Mouse (Mus musculus): Measurements from ENCODE around the gene Krtap1-5. TPM values are rescaled to one million over a fixed set of nuclear protein-coding genes. Genes with fewer than 3 reads are reported as not detected.
"Not testable (repeated sequence)": the region's sequence is repeated elsewhere in the genome, so short reads cannot be mapped to it uniquely, and the experiment has no call there.

Krtap1-5 gene
- not detected for total RNA-seq (2021)

GRCm38 (mm10) chr11:99580636-99581035 lies at the start of gene Krtap1-5:
Gene Krtap1-5 (minus strand): TSS chr11:99581016.
- no peak for DNase-seq (ENCODE audit: extremely low spot score in 1 of 2, low spot score in 1 of 2)

- no peak for DNase-seq (ENCODE audit: extremely low spot score in 1 of 2, low spot score in 1 of 2)
Measured at GRCm38 (mm10) chr11:99628138-99628537, 47.3 kb upstream of the Krtap1-5 start, which contains the start of gene Krtap4-1. Gene Krtap4-1 (minus strand): TSS chr11:99628238.

- DNase-seq (ENCODE audit: extremely low spot score in 1 of 2, low spot score in 1 of 2), result no peak
Measured at GRCm38 (mm10) chr11:99620335-99620734, 39.5 kb upstream of the Krtap1-5 start, which contains the start of gene Gm11562. Gene Gm11562 (minus strand): TSS chr11:99620435.

DNA sequence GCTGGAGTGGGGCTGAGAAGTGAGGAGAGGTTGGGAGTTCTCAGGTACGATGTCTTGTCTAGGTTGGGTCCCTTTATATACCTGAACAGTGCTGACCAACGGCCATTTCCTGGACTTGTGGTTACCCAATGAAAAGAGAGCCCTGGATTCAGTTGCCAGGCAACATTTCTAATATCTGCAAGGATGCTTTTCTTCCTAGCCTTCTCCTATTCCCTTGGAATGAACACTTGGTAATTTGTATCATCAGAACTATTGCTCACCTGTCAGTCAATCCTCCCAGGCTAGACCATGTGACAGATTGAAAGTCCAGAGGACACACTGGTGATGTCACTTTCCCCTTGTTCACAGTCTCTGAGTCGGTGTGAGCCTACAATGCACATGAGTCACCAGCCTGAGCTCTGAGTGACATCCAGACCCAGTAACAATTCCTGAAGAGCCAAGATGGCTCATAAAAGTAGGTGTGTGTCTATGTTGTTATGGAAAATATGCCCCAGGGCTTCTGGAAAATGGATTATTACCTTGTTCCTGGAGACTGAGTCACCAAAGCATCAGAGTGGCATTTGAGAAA lies 34.1 kb upstream of the Krtap1-5 start, which contains the start of gene Krtap2-4:
TSS of gene Krtap2-4 (minus strand) at position 51 of the 568 bp plus-strand sequence.
- no peak for DNase-seq (ENCODE audit: extremely low spot score in 1 of 2, low spot score in 1 of 2)

DNA sequence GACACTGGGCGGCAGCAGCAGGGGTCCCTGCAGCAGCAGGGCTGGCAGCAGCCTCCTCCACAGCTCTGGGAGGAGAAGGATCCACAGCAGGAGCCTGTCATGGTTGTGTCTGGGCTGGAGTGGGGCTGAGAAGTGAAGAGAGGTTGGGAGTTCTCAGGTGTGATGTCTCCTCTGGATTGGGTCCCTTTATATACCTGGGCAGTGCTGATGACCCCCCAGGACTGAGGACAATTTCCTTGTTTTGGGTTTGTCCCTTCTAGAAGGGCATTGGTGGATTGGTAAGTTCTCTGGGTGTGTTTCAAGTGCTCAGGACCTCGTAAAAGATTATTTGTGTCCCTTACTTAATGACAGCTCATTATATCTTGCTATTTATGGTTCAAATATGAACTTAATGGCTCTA lies 29.3 kb upstream of the Krtap1-5 start, which contains the start of gene Gm11937:
TSS of gene Gm11937 (minus strand) at position 101 of the 400 bp plus-strand sequence.
- not testable (repeated sequence) for DNase-seq (ENCODE audit: extremely low spot score in 1 of 2, low spot score in 1 of 2)

GRCm38 (mm10) chr11:99609126-99609525 lies 28.3 kb upstream of the Krtap1-5 start:
- DNase-seq (ENCODE audit: extremely low spot score in 1 of 2, low spot score in 1 of 2), result peak in 1 of 2 experiments; percentile 7

- DNase-seq (ENCODE audit: extremely low spot score in 1 of 2, low spot score in 1 of 2), result not testable (repeated sequence)
Measured at GRCm38 (mm10) chr11:99603208-99603607, 22.4 kb upstream of the Krtap1-5 start, which contains the start of gene Gm11938. Gene Gm11938 (minus strand): TSS chr11:99603308.

GRCm38 (mm10) chr11:99597742-99598141 lies 16.9 kb upstream of the Krtap1-5 start, which contains the start of gene Krtap9-3:
Gene Krtap9-3 (minus strand): TSS chr11:99598105.
- not testable (repeated sequence) for DNase-seq (ENCODE audit: extremely low spot score in 1 of 2, low spot score in 1 of 2)

DNA sequence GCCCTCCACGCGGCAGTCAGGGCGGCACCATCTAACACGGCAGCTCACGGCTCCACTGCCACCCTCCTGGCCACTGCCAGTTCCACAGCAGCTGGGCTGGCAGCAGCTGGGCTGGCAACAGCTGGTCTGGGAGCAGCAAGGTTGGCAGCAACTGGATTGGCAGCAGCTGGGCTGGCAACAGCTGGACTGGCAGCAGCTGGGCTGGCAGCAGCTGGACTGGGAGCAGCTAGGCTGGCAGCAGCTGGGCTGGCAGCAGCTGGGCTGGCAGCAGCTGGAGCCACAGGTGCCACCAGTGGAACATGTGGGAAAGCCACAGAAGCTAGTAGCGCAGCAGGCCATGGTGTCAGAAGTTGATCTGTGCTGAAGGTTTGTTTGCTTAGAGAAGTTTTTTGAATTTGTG lies 10.2 kb upstream of the Krtap1-5 start, which contains the start of gene Krtap1-3:
TSS of gene Krtap1-3 (minus strand) at position 359 of the 400 bp plus-strand sequence.
- DNase-seq (ENCODE audit: extremely low spot score in 1 of 2, low spot score in 1 of 2), result no peak

DNA sequence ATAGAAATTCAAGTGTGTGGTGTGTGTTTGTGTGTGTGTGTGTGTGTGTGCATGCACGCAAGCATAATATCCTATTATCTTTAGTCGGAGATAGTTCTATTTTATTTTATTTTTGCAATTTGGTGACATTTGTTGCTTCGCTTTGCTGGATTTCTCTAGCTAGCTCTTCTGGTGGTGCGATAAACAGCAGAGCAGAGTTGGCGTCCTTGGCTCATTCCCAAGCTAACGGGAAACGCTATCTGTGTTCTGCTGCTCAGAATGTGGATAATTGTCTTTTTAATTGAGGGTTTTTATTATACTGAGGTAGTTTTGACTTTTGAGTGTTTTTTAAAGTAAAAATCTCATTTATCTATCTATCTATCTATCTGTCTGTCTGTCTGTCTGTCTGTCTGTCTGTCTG lies 4.3 kb upstream of the Krtap1-5 start:
- DNase-seq (ENCODE audit: extremely low spot score in 1 of 2, low spot score in 1 of 2), result peak in 1 of 2 experiments; percentile 35

DNA sequence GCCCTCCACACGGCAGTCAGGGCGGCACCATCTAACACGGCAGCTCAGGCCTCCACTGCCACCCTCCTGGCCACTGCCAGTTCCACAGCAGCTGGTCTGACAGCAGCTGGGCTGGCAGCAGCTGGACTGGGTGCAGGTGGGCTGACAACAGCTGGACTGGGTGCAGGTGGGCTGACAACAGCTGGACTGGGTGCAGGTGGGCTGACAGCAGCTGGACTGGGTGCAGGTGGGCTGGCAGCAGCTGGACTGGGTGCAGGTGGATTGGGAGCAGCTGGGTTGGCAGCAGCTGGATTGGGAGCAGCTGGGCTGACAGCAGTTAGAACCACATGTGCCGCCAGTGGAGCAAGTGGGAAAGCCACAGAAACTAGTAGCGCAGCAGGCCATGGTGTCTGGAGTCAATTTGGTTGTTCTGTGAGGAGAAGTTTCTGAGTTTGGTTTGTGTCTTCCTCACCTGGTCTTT lies 2.5 kb upstream of the Krtap1-5 start, which contains the start of gene Krtap1-4:
TSS of gene Krtap1-4 (minus strand) at position 410 of the 460 bp plus-strand sequence.
- no peak for DNase-seq (ENCODE audit: extremely low spot score in 1 of 2, low spot score in 1 of 2)

- no peak for DNase-seq (ENCODE audit: extremely low spot score in 1 of 2, low spot score in 1 of 2)
Measured at GRCm38 (mm10) chr11:99581564-99581963, 748 bp upstream of the Krtap1-5 start.

- DNase-seq (ENCODE audit: extremely low spot score in 1 of 2, low spot score in 1 of 2), result no peak
Measured at GRCm38 (mm10) chr11:99581051-99581450, 235 bp upstream of the Krtap1-5 start.

GRCm38 (mm10) chr11:99574106-99574505 lies 6.7 kb downstream of the Krtap1-5 start:
- peak; percentile 53 to 77 for DNase-seq (ENCODE audit: extremely low spot score in 1 of 2, low spot score in 1 of 2)

GRCm38 (mm10) chr11:99573164-99573563 lies 7.7 kb downstream of the Krtap1-5 start:
- DNase-seq (ENCODE audit: extremely low spot score in 1 of 2, low spot score in 1 of 2), result no peak

GRCm38 (mm10) chr11:99566530-99566929 lies 14.3 kb downstream of the Krtap1-5 start, which contains the start of gene Krtap3-1:
Gene Krtap3-1 (minus strand): TSS chr11:99566630.
- no peak for DNase-seq (ENCODE audit: extremely low spot score in 1 of 2, low spot score in 1 of 2)

DNA sequence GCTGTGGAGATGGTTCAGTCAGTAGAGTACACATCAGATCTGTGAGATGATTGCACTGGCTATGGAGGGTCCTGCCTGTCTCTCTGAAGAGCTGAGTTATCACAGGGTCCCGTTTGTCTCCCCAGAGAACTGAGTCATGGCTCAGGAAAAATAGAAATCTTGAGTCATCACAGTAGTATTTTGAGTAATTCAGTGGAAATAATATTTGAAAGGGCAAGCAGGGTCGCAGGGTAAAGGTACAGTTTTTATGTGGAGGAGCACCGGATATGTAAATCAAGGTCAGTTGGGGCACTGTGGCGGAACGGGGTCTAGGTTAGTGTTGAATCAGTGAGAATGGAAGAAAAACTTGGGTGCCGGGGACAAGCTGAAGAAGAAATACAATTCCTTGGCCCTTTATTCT lies 18.2 kb downstream of the Krtap1-5 start:
- DNase-seq (ENCODE audit: extremely low spot score in 1 of 2, low spot score in 1 of 2), result no peak

DNA sequence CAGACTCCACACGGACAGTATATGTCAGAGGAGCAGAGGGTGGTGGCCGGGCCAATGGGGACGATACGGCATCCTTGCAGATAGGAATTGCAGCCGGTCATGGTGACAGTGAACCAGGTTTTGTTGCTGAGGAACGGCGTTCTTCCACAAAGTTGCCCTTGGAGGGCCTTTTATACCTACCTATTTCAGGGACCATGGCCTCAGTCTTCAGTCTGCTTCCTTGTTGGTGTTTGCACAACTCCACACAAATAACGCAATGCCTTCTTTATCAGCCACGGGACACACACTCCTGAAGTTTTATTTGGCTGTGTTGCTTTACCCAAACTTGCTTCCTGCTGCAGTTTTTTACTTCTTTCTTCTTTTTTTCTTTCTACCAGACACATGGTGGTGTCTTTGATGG lies 21.4 kb downstream of the Krtap1-5 start, which contains the start of gene Gm11939:
TSS of gene Gm11939 (minus strand) at position 101 of the 400 bp plus-strand sequence.
- DNase-seq (ENCODE audit: extremely low spot score in 1 of 2, low spot score in 1 of 2), result no peak

- DNase-seq (ENCODE audit: extremely low spot score in 1 of 2, low spot score in 1 of 2), result no peak
Measured at GRCm38 (mm10) chr11:99557976-99558745, 22.7 kb downstream of the Krtap1-5 start.

GRCm38 (mm10) chr11:99556753-99557152 lies 24.1 kb downstream of the Krtap1-5 start, which contains the start of gene Krtap3-2:
Gene Krtap3-2 (minus strand): TSS chr11:99556853.
- no peak for DNase-seq (ENCODE audit: extremely low spot score in 1 of 2, low spot score in 1 of 2)

- DNase-seq (ENCODE audit: extremely low spot score in 1 of 2, low spot score in 1 of 2), result no peak
Measured at GRCm38 (mm10) chr11:99556195-99556594, 24.6 kb downstream of the Krtap1-5 start.
